ENCODE assay signal across 17 mouse cellular contexts in the genomic region with DNA sequence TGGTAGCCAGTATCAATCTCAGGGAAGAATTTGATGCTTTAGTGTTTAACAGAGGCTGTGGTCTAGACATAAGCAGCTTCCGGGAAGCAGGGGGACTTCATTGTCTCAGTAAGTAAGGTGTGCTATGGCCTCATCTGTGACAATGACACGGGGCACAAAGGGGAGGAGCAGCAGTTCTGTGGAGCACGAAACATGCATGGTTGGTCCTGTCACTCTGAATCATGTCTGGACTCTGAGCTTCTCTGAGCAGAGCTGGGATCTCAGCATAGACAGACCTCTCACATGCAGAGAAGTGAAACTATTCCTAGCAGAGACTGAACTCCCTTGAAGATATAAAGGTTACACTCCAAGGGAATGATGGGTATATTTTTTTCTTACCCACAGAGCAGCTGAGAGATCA.
"Had no signal": no experiment of that assay in that cellular context is flagged by ENCODE, and none has a peak within 500 bp of the region (broad histone marks: within the 10 kb centered on the region; RNA-seq: fewer than 3 reads in every experiment).

No protein-coding gene starts in this region.

- H3K9ac ChIP-seq: lung, embryonic 14.5 days; midbrain, embryonic 13.5 days; midbrain, embryonic 15.5 days; neural tube, embryonic 13.5 days; neural tube, embryonic 15.5 days had no signal

- H3K4me1 ChIP-seq: midbrain, embryonic 13.5 days; midbrain, embryonic 15.5 days; neural tube, embryonic 15.5 days had no signal

- DNase-seq: lung, adult 18-20 months; lung, embryonic 14.5 days; lung, postnatal 10 days; lung, postnatal 4 days; right cerebral cortex, adult 18-20 months; right cerebral cortex, postnatal 25 days; right cerebral cortex, postnatal 4 days; spleen, adult 18-20 months; thymus, adult 18-20 months; thymus, postnatal 14 days; thymus, postnatal 36 days had no signal

- H3K27me3 ChIP-seq: midbrain, embryonic 13.5 days; midbrain, embryonic 15.5 days; neural tube, embryonic 13.5 days; neural tube, embryonic 15.5 days had no signal

- H3K4me2 ChIP-seq: lung, embryonic 14.5 days; midbrain, embryonic 11.5 days; midbrain, embryonic 13.5 days; midbrain, embryonic 15.5 days; neural tube, embryonic 13.5 days; neural tube, embryonic 15.5 days had no signal

- H3K9me3 ChIP-seq: midbrain, embryonic 13.5 days; midbrain, embryonic 15.5 days; neural tube, embryonic 13.5 days; neural tube, embryonic 15.5 days had no signal

- H3K27ac ChIP-seq: midbrain, embryonic 13.5 days; midbrain, embryonic 15.5 days; neural tube, embryonic 13.5 days; neural tube, embryonic 15.5 days had no signal

- H3K36me3 ChIP-seq: midbrain, embryonic 13.5 days; midbrain, embryonic 15.5 days; neural tube, embryonic 13.5 days; neural tube, embryonic 15.5 days had no signal

- H3K4me3 ChIP-seq: midbrain, embryonic 13.5 days; midbrain, embryonic 15.5 days; myocyte; neural tube, embryonic 13.5 days; neural tube, embryonic 15.5 days had no signal

- ATAC-seq: midbrain, embryonic 13.5 days; midbrain, embryonic 15.5 days had no signal
